Mouse (Mus musculus): Measurements from ENCODE around the gene Aebp2.

The Aebp2 gene

DNA sequence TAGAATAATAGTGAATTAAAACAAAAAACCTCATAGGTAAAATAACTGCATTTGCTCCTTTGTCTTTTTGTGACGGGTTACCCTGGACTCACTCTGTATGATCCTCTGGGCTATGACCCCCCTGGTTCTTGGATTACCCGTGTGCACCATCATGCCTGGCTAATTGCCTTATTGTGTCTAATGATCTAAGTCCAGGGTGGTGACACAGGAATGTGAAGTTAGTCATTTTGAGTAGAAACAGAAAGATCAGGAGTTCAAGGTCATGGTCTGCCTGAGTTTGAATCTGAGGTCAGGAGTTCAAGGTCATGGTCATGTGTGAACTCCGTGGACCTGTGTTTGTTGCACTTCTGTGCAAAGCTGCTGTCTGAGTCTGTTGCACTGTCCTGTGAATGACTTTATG lies 16.7 kb upstream of the Aebp2 start:
- no peak for DNase-seq (ENCODE audit: extremely low read depth, low read depth, low spot score)

DNA sequence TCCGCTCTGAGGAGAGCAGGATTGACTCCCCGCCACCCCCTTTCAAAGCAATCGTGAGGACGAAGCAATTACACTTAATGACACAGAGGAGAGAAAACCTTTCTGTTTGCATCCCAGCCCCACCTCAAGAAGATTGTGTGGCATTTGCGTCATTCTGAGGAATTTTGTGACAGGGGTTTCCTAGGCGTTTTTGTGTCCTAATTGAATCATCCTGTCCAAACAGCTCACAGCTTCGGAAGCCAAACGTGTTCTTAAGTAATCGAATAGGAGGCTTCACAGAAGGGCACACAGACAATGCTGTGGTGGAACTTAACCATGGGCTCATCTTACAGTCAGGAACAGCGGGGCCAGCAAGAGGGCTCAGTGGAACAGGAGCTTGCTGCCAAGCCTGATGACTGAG lies 15.9 kb upstream of the Aebp2 start:
- no peak for DNase-seq (ENCODE audit: extremely low read depth, low read depth, low spot score)

DNA sequence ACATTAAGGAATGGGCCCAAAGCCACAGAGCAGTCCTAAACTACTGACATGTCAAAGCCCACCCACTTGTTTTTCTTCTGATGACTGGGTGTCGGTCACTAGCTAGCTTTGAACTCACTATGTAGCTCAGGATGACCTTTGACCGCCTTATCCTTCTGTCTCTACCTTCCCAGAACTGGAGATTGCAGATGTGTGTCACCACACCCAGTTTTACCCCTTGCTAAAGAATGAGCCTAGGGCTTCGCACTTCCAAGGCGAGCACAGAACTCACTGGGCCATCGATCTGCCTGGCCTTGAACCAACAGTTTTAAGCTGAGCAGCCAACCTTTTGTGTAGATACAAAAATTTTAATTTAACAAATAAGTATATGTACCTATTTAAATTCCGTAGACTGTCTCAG lies 13.8 kb upstream of the Aebp2 start:
- DNase-seq (ENCODE audit: extremely low read depth, low read depth, low spot score) = no peak

DNA sequence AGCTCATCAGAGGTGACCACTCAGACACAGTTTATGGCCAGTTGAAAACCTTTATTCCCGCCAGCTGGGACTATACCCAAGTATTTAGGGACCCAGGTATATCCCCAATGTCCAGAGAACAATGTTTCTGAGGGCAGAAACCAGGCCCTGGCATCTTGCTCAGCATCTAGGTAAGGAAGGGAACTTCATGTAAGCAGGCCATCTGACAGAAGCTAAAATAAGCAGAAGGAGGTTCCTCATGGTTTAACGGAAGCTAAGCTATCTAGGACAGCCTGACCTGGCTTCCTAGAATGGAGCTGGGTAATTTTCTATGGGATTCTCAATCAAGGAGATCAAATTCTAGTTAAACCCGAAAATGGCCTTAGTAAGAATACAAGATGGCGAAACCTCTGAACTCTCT lies 12.9 kb upstream of the Aebp2 start:
- no peak for DNase-seq (ENCODE audit: extremely low read depth, low read depth, low spot score)

DNA sequence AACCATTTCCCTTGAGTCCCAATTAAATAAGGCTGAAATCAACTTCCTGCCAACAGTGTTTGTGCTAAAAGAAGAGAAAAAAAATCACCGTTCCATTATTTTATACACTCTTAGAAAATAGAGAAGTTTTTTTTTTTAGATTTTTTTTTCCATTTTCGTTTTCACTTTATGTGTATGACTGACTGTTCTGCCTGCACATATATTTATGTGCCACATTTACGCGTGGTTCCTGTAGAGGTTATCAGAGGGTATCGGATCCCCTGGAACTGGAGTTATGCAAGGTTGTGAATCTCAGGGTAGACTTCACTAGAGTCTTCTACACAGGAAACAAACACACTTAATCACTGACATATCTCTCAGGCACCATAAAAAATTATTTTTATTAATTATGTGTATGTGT lies 12.3 kb upstream of the Aebp2 start:
- no peak for DNase-seq (ENCODE audit: extremely low read depth, low read depth, low spot score)

DNA sequence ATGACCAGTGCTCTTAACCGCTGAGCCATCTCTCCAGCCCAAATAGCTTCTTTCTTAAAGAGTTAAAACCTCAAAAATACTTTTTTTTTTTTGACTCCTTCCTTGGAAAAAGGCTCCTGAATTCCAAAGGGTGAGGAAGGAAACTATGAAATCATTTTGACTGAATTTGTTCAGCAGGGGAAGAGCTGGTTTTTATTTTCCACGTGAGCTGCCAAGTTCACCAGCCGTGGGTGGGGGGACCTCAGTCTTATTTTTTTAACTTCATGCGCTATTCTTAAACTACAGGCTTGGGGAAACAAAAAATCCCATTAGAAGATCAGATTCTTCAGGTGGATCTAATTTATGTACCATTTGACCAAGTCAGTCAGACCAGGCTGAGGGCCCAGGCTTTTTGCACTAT lies 11.2 kb upstream of the Aebp2 start:
- DNase-seq (ENCODE audit: extremely low read depth, low read depth, low spot score) = no peak

DNA sequence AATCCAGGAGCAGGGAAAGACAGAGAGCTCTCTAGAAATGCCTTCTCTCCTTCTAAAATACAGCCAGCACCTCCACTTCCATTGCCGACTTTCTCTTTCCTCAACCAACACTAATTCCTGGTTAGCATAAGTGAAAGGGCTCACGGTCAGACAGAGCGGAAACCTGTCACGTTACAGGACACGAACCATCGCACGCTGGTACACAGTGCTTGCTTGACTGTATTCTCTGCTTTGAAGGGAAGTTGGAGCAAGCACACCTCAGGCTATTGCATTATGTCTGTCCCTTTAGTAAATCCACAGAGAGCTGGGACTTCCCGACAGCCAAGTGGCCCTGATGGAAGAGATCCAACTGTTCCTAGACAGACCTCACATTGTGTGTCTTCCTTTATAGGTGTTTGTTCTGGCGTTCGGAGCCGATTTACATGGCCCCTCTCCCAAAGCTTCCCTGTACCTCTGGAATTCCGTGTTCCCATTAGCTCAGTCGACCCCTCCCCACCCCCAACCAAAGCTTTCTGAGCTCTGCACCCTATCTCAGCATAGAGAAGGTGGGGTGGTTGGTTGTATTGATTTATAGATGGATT lies 10.5 kb upstream of the Aebp2 start:
- peak; percentile 67 for DNase-seq (ENCODE audit: extremely low read depth, low read depth, low spot score)

DNA sequence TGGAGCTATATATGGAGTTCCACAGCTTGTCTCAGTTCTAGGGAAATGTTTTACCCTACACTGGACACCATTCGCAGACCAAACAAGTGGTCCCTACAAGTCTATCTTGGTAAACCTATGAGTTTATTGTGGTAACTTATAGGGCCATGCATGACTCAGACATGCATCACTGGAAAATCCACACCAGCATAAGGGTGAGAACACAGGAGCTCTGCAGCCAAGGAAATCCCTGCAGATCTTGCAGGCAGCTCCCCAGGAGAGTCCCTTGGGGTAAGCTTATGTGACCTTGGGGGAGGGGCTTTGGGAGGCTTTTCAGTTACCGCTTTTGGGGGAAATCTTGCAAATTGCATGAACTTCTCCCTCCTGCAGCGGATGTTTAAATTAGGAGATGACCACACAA lies 8.6 kb upstream of the Aebp2 start:
- no peak for DNase-seq (ENCODE audit: extremely low read depth, low read depth, low spot score)

DNA sequence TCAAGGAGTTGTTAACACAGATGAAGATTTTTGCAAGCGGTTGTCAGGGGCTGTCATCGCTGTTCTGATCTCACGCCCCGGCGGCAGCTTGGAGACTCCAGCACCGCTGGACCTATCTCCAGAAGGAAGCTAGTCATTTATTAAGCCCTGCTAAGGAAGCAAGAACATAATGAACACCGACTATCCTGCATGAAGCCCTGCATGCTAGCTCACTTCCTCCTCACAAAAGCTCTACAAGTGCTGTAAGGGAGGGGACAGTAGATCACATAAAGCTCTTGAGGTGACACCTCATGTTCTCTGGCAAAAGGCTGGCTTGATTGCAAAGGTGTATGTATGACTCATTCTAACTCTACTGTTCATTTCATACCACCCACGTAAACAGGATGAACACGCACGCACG lies 7.8 kb upstream of the Aebp2 start:
- peak; percentile 65 for DNase-seq (ENCODE audit: extremely low read depth, low read depth, low spot score)

DNA sequence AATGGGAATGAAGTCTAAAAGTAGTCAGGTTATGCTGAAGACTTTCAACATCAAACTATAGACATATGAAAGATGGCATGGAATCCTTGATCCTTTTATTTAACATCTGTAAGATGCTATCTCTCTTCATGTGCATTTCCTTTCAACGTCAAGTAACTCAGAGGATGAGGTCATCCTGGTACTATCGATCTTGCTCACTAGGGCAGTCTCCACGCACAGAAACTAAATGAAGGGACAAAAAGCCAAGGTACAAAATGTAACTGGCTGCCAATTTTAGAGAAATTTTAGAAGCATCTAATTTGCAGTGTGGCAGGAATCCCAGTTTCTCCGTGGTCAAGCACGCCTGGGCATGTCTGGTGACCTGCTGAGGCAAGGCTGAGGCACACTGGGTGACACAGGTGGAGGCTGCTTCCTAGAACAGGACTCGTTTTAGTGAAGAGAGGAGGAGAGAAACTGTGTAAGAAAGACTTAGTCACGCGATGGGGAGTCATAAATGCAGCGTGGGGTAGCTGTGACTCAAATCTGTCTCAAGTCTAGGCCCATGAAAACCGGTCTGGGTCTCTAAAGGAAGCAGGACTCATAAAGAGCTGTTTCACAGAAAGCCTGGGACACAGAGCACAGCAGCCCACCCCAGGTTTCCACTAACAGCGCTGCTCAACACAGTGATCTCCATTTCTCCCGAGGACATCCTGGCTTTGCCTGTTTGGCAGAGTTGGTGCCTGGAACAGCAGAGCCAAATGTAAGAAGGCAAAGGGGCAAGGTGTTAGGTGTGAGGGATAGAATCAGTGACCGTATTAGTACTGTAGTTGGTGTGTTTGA lies 1.7 kb upstream of the Aebp2 start:
- no peak for DNase-seq (ENCODE audit: extremely low read depth, low read depth, low spot score)

DNA sequence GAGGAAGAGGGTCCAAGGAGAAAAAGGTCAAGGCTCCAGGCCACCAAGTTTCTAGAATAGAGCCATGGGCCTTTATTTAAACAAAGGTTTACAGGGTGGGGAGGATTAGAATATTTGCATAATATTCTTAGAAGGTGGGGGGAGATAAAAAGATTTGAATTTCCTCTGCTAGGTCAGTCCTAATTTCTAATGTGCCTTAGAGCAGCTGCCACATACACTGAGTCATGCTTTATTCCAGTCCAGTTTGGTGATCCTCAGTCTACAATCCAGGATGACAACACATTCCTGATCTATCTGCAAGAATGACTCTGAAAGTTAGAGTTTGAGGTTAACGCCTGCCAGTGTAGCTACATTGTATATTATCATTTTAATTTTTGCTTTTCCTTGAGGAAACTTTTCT lies 841 bp upstream of the Aebp2 start:
- no peak for DNase-seq (ENCODE audit: extremely low read depth, low read depth, low spot score)

DNA sequence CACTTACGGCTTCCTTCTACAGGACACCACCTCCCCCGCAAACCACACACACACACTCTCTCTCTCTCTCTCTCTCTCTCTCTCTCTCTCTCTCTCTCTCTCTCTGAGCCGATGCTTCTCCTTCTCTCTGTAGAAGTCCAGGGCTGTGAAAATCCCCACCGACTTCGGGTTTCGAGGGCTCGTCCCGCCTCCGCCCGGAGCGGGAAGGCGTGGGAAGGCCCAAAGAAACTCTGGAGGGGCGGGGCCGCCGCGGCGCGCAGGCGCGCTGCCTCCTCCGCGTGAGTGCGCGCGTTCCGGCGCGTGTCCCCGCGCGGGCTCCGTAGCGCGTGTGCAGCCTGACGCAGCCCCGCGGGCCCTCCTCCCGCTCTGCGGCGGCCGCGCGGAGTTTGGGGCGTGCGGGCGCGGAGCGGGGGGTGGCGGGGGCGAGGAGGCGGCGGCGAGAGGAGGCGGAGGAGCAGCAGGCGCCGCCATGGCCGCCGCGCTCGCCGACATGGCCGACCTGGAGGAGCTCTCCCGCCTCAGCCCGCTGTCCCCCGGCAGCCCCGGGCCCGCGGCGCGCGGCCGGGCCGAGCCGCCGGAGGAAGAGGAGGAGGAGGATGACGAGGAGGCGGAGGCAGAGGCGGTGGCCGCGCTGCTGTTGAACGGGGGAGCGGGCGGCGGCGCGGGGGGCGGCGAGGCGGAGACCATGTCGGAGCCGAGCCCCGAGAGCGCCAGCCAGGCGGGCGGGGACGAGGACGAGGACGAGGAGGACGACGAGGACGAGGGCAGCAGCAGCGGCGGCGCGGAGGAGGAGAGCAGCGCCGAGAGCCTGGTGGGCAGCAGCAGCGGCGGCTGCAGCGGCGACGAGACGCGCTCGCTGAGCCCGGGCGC lies 998 bp downstream of the Aebp2 start:
- DNase-seq (ENCODE audit: extremely low read depth, low read depth, low spot score) = no peak

DNA sequence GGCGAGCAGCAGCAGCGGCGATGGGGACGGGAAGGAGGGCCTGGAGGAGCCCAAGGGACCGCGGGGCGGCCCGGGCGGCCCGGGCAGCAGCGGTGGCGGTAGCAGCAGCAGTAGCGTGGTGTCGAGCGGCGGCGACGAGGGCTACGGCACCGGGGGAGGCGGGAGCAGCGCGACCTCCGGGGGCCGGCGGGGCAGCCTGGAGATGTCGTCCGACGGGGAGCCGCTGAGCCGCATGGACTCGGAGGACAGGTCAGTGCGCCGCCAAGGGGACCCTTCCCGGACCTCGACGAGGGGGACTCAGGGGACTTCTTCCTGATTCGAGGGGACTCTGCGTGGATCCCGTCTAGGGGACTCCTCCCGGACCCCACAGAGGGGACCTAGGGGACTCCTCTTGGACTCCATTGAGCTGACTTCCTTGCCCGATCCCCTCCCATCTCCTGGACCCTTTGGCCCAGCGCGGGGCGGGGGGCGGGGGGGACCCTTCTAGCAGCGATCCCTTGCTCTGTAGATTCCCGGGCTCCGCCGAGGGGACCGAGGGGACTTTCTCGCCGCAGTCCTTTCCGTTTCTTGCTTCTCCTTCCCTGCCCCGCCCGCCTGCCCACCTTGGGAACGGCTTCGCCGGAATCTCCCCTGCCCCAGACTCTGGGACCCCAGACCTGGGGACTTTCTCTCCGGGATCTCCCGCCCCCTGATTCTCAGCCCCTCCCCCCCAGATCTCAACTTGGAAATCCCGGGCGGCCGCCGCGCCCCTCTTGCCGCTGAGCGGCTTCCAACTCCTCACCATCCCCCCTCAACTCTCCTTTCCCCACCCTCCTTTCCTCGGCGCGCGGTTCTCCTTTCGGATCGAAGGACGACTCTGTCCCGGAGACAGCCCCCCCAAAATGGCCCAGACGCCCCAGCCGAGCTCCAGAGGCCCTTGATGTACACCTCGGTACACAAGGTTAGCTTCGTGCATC lies 1.9 kb downstream of the Aebp2 start:
- DNase-seq (ENCODE audit: extremely low read depth, low read depth, low spot score) = no peak

DNA sequence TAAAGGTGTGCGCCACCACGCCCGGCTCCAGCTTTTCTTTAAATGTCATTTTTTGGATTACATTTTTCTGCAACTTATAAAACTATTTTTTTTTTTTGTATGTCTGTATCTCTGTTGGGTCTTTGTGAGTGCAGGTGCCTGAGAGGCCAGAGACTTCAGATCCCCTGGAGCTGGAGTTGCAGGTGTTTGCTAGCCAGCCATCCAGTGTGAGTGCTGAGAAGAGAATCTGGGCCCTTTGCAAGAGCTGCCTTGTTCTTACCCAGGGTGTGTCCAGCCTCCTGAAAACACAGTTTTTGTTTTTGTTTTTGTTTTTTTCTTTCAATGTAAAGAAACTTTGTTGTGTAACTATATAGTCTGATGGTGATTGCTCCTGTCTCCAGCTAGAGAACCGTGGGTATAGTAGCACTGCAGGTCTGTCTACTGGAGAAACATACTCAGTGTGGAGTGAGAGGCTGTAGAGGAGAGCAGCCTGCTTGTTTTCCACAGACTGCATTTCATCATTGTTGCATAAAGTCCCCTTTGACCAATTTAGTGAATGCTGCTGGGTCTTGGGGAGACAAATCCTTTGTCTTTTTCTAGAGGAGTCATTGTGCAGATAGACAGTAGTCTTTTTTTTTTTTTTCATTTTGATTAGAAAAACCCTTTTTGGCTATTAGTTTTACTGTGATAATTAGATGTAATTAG lies 6.9 kb downstream of the Aebp2 start:
- DNase-seq (ENCODE audit: extremely low read depth, low read depth, low spot score) = no peak

DNA sequence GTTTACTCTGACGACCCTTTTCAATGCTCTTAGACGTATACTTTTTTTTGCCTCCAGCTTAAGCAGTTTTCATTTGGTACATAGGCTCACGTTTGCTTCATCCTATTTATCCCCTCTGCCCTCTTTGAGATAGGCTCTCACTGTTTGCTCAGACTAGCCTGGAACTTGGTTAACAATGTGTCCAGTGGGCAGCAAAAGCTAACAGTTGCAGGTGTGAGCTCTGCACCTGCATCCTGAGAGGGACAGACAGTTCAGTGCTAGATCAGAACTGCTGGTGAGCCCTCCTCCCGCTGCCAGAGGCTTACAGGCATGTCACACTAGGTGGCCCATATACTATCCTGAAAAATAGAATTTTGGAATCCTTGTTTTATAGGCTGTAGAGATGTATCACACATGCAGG lies 7.8 kb downstream of the Aebp2 start:
- no peak for DNase-seq (ENCODE audit: extremely low read depth, low read depth, low spot score)

DNA sequence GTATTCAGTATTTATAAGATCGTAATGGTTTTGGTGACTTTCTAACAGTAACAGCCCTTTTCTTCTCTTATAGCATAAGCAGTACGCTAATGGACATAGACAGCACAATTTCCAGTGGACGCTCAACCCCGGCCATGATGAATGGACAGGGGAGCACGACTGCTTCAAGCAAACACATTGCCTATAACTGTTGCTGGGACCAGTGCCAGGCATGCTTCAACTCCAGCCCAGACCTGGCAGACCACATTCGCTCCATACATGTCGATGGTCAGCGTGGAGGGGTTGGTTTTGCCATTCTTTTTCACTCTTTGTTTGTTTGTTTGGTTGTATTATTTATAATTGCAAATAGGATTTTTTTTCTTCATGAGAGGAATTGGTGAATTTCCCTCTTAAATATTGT lies 11.2 kb downstream of the Aebp2 start:
- DNase-seq (ENCODE audit: extremely low read depth, low read depth, low spot score) = no peak

DNA sequence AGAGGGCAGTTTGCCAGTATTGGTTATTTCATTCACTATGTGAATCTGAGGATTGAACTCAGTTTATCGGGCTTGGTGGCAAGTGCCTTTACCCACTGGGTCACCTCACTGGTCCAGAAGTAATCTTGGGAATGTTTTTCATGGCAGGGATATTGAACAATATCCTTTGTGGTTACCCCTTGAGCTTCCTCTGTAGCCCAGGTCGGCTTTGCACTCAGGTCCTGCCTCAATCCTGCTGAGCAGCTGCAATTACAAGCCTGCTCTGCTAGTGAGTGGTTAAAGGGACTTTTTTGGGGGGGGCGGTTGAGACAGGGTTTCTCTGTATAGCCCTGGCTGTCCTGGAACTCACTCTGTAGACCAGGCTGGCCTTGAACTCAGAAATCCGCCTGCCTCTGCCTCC lies 13.8 kb downstream of the Aebp2 start:
- DNase-seq (ENCODE audit: extremely low read depth, low read depth, low spot score) = no peak

DNA sequence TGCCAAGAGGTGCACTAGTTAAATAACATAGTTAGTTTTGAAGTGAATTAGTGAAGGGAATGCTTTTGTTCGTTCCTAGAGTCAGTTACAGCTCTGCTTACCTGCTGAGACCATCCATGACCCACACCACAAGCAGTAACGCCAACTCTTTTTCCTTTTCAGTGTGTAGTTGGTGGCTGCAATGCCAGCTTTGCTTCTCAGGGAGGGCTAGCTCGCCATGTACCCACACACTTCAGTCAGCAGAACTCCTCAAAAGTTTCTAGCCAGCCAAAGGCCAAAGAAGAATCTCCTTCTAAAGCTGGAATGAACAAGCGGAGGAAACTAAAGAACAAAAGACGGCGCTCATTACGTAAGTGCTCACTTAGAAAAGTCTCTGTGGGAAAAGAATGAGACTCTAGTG lies 19.5 kb downstream of the Aebp2 start:
- no peak for DNase-seq (ENCODE audit: extremely low read depth, low read depth, low spot score)

DNA sequence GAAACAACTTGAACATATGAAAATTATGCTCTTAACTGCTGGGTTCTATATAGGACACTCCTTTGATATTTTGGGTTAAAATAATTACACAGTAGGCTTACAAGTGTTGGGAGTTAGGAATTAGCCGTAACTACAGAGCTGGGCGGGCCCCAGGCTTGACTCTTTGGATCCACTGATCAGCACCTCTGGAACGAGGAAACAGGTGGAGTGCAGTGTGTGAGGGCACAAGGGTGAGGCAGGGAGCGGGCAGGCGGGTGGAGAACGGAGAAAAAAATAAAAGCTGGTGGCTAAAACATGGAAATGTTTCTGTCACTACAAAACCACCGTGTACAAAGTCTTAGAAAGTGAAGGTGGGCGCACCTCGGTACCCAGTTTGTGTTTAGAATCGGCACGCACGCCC lies 20.2 kb downstream of the Aebp2 start:
- DNase-seq (ENCODE audit: extremely low read depth, low read depth, low spot score) = no peak

DNA sequence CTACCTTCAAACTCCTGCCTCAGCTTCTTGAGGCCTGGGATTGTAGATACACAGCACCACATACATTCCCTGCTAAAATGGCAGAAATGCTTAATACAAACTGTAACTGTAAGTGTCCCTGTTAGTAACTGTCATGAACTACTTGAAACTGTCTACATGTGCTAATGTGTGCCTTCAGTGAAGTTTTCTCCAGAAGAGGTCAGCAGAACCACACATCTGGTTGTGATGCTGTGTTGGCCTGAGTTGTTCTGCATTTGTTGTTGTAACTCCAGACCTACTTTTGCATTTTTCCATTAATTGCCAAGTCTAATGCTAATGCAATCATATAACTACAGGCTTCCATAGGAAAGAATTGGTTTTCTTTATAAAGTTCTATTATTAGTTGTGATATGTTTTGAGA lies 23.5 kb downstream of the Aebp2 start:
- DNase-seq (ENCODE audit: extremely low read depth, low read depth, low spot score) = no peak

All from fat pad, adult 2 months (tissue).